ENCODE assay signal across 8 mouse cellular contexts in the genomic region with DNA sequence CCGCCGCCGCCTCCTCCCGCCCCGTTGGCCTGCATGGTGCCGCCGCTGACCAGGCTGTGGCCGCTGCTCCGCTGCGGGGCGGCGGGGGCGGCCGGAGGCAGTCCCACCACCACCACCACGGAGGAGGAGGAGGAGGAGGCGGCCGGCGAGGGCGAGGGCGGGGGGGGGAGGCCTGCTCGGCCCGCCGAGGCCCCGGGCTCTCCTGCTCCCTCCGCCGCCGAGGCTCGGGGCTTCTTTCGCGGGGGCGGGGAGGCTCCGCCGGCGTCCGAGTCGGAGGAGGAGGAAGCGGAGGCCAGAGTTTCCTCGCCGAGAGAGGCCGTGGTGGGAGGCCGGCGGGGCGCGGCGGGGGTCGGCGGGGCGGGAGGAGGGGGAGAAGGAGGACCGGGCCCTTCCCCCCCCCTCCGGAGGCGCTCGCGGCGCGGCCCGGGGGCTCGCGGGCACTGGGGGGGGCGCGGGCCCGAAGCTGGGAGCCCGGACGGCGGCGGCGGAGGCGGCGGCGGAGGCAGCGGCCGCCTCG. TPM values are rescaled to one million over a fixed set of nuclear protein-coding genes. Genes with fewer than 3 reads are reported as not detected.
DNase-seq lines count a peak whose midpoint lies in the region; ATAC-seq and TF ChIP-seq lines count a peak whose summit lies in the region.

No protein-coding gene starts in this region.

- peaks cover 26% of the 10 kb centered on the region for H3K36me3 ChIP-seq in E14TG2a.4 (ENCODE audit: insufficient read depth, low read length)
- peaks cover 26% of the 10 kb centered on the region for H3K36me3 ChIP-seq in embryonic facial prominence, embryonic 10.5 days (replicated peaks)
- peaks cover 18% of the 10 kb centered on the region for H3K36me3 ChIP-seq in hindbrain, embryonic 14.5 days (replicated peaks; ENCODE audit: control insufficient read depth, insufficient read depth)
- peaks cover 14% of the 10 kb centered on the region for H3K36me3 ChIP-seq in lung, embryonic 15.5 days

- WGBS in embryonic facial prominence, embryonic 10.5 days, result 2% methylated on average over 52 of the region's 72 CpGs
- WGBS in hindbrain, embryonic 14.5 days, result 0% methylated on average over 12 of the region's 72 CpGs
- WGBS in lung, embryonic 15.5 days, result 0% methylated on average over 11 of the region's 72 CpGs

- TF ChIP-seq CTCF in E14TG2a.4 (conservative IDR thresholded peaks at IDR 0.05; ENCODE audit: low read length), result no peak

- peak overlapping the region; percentile 98 for H3K9ac ChIP-seq in hindbrain, embryonic 14.5 days
- H3K9ac ChIP-seq in lung, embryonic 15.5 days, result peak overlapping the region; percentile 93

- H3K27me3 ChIP-seq in E14TG2a.4 (ENCODE audit: insufficient read depth, low read length), result no peaks in the 10 kb centered on the region
- no peaks in the 10 kb centered on the region for H3K27me3 ChIP-seq in embryonic facial prominence, embryonic 10.5 days (replicated peaks; ENCODE audit: low read depth, poor library complexity, severe bottlenecking)
- no peaks in the 10 kb centered on the region for H3K27me3 ChIP-seq in hindbrain, embryonic 14.5 days (ENCODE audit: control insufficient read depth, insufficient read depth, low read length)
- H3K27me3 ChIP-seq in lung, embryonic 15.5 days, result no peaks in the 10 kb centered on the region

- H3K9me3 ChIP-seq in E14TG2a.4 (ENCODE audit: low read length), result no peaks in the 10 kb centered on the region
- no peaks in the 10 kb centered on the region for H3K9me3 ChIP-seq in embryonic facial prominence, embryonic 10.5 days
- no peaks in the 10 kb centered on the region for H3K9me3 ChIP-seq in hindbrain, embryonic 14.5 days (ENCODE audit: control insufficient read depth, low read length)
- no peaks in the 10 kb centered on the region for H3K9me3 ChIP-seq in lung, embryonic 15.5 days

- ATAC-seq in hindbrain, embryonic 14.5 days (ENCODE audit: low FRiP score), result peak; percentile 41
- ATAC-seq in lung, embryonic 15.5 days (ENCODE audit: borderline replicate concordance, extremely low read depth, low FRiP score, low TSS enrichment), result peak; percentile 60

- H3K4me1 ChIP-seq in E14TG2a.4 (replicated peaks; ENCODE audit: low read depth, low read length), result peaks cover 35% of the 10 kb centered on the region
- H3K4me1 ChIP-seq in embryonic facial prominence, embryonic 10.5 days, result peaks cover 29% of the 10 kb centered on the region
- peaks cover 23% of the 10 kb centered on the region for H3K4me1 ChIP-seq in hindbrain, embryonic 14.5 days (replicated peaks; ENCODE audit: control insufficient read depth, insufficient read depth, low read length)
- H3K4me1 ChIP-seq in lung, embryonic 15.5 days, result peaks cover 21% of the 10 kb centered on the region

- peak overlapping the region; percentile 97 for H3K27ac ChIP-seq in embryonic facial prominence, embryonic 10.5 days (replicated peaks)
- peak overlapping the region; percentile 93 for H3K27ac ChIP-seq in hindbrain, embryonic 14.5 days
- H3K27ac ChIP-seq in lung, embryonic 15.5 days, result peak overlapping the region; percentile 93

- DNase-seq in kidney, adult 18-20 months, result peak; percentile 52
- no peak for DNase-seq in kidney, adult 8-10 months
- DNase-seq in embryonic facial prominence, embryonic 10.5 days (ENCODE audit: low spot score), result no peak
- no peak for DNase-seq in hindbrain, embryonic 14.5 days (ENCODE audit: low spot score)
- DNase-seq in testis, postnatal 14 days (ENCODE audit: low spot score), result peak; percentile 67
- DNase-seq in layer of hippocampus, adult 18-20 months (ENCODE audit: low spot score in 2 of 2), result no peak

- H3K4me2 ChIP-seq in hindbrain, embryonic 14.5 days (replicated peaks), result peak overlapping the region; percentile 85
- H3K4me2 ChIP-seq in lung, embryonic 15.5 days, result peak overlapping the region; percentile 87

- peak overlapping the region; percentile 89 for H3K4me3 ChIP-seq in E14TG2a.4 (replicated peaks; ENCODE audit: low read length)
- peak overlapping the region; percentile 100 for H3K4me3 ChIP-seq in embryonic facial prominence, embryonic 10.5 days
- H3K4me3 ChIP-seq in hindbrain, embryonic 14.5 days (replicated peaks; ENCODE audit: low read length), result peak overlapping the region; percentile 99
- peak overlapping the region; percentile 98 for H3K4me3 ChIP-seq in lung, embryonic 15.5 days

RNA-seq across cellular contexts. Expression of gene Wdr26, which starts 0.3 kb away (rescaled TPM):
- polyA plus RNA-seq in embryonic facial prominence, embryonic 10.5 days (2016; fragmentation: Nextera tagmentation; extraction: Ambion mirVana), result 30.3 and 30.9 TPM in 2 replicates
- polyA plus RNA-seq in hindbrain, embryonic 14.5 days (2014; fragmentation: Nextera tagmentation; extraction: Ambion mirVana), result 45.7 and 49.8 TPM in 2 replicates
- 27.5 and 30.6 TPM in 2 replicates for polyA plus RNA-seq in lung, embryonic 15.5 days (2015; fragmentation: Nextera tagmentation; extraction: Ambion mirVana)
- 100 to 1,000 TPM in 1 of 2 experiments, 10 to 100 TPM in 1; 96.1 to 106 TPM for total RNA-seq in layer of hippocampus, adult 18-20 months (2021)

Comparison
In these comparisons a context has a peak if more than half of its experiments do, and no peak if none do; other contexts are left out.
1. DNase-seq: peak in kidney, adult 18-20 months (single experiment) and testis, postnatal 14 days (single experiment); none in kidney, adult 8-10 months (0 of 2), embryonic facial prominence, embryonic 10.5 days (single experiment), hindbrain, embryonic 14.5 days (single experiment) and layer of hippocampus, adult 18-20 months (0 of 2).
2. Peak in every context shown above with its lines, with median percentiles within 50 percentile points of each other: H3K4me3 ChIP-seq and H3K27ac ChIP-seq.